Mouse (Mus musculus): ENCODE results near the gene Btbd10. TPM values are rescaled to one million over a fixed set of nuclear protein-coding genes. Genes with fewer than 3 reads are reported as not detected.

Btbd10 gene
- total RNA-seq, 2 experiments from 2014 or later = 6.4 to 8.1 TPM

GRCm38 (mm10) chr7:113349089-113349488 is 20.1 kb downstream of the Btbd10 start:
- intact Hi-C loops (cut with DNase I) = no loop called here
- Histone ChIP-seq H3K27ac (no peak overlapping the region), H3K4me3 (no peak overlapping the region)
- TF ChIP-seq CTCF (IDR thresholded peaks at IDR 0.05) = no peak
- DNase-seq = no peak

DNA sequence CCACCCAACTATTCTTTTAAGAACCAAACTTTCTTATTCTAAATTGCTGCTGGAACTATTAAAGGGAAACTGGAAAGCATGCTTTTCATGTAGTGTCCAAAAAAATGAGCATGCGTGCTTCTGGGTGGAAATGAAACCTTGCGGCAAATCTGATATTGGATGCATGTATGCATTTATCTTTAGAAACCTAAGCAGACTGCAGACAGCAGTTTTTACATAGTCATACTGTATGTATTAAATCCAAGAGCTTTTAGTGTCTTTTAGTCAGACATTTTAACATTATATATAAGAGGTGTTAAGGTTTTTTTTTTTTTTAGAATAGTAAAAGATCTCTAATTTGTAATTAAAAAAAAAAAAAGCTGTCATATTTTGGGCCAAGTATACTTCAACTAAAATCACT is 21.5 kb downstream of the Btbd10 start:
- Histone ChIP-seq H3K4me3 (no peak overlapping the region), H3K27ac (no peak overlapping the region)
- intact Hi-C loops (cut with DNase I) = no loop called here
- TF ChIP-seq CTCF (IDR thresholded peaks at IDR 0.05) = no peak
- DNase-seq = no peak

DNA sequence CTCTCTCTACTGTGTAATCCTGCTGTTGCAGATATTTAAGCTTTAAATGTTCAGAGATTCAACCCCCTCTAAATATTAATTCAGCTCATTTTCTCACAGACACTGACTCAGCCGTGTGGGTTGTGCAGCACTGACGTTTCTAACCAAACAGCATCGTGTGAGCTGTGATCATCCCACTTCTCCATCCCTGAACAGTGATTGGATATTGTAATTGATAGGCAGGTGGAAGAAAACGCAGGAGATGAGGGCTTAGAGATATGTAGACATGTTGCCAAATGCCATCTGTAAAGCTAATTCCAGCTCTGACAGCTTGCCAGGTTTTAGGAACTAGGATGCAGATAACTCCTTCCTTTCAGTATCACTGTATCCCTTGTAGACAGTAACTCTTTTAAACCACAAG is 21.9 kb downstream of the Btbd10 start:
- no peak for TF ChIP-seq CTCF (IDR thresholded peaks at IDR 0.05)
- peak; percentile 14 for DNase-seq
- intact Hi-C loops (cut with DNase I) = no loop called here
- Histone ChIP-seq H3K4me3 (no peak overlapping the region), H3K27ac (no peak overlapping the region)

GRCm38 (mm10) chr7:113335250-113335649 is 33.9 kb downstream of the Btbd10 start:
- DNase-seq = no peak
- H3K27ac ChIP-seq = no peak overlapping the region
- H3K4me3 ChIP-seq = no peak overlapping the region
- intact Hi-C loops (cut with DNase I) = no loop called here
- TF ChIP-seq CTCF (IDR thresholded peaks at IDR 0.05) = no peak

GRCm38 (mm10) chr7:113334036-113334435 is 35.2 kb downstream of the Btbd10 start:
- intact Hi-C loops (cut with DNase I) = no loop called here

DNA sequence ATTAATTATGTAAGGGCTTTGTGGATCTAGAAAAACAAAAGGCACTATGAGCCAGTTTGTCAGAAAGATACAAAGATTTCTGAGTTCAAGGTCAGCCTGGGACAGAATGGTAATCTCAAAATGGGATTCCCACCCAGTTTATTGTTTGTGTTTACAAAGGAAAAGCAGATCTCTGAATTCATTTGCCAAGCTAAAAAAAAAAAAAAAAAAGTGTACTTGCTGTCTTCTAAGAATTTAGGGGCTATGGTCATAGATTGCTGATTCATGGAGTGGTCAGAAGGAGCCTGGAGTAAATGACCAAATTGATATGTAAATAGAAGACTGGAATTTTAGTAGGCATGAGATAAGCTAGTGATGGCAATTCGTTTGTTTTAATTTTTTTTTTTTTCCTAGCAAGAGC is 49.1 kb downstream of the Btbd10 start:
- no peak for TF ChIP-seq CTCF (IDR thresholded peaks at IDR 0.05)
- Histone ChIP-seq H3K27ac (no peak overlapping the region), H3K4me3 (no peak overlapping the region)
- no peak for DNase-seq
- intact Hi-C loops (cut with DNase I) = no loop called here

More at GRCm38 (mm10) chr7:113334036-113334435, 35.2 kb downstream of the Btbd10 start:
- H3K4me3 ChIP-seq = no peak overlapping the region
- no peak for TF ChIP-seq CTCF (IDR thresholded peaks at IDR 0.05)
- DNase-seq = no peak
- no peak overlapping the region for H3K27ac ChIP-seq

GRCm38 (mm10) chr7:113311784-113312183 is 57.4 kb downstream of the Btbd10 start:
- TF ChIP-seq CTCF (IDR thresholded peaks at IDR 0.05) = peak; percentile 70
- H3K4me3 ChIP-seq = no peak overlapping the region
- peak; percentile 32 for DNase-seq
- intact Hi-C loops (cut with DNase I) = loop anchor here (2.0 kb wide), 1 partner anchor 169 kb away; no protein-coding TSS in a partner anchor
- no peak overlapping the region for H3K27ac ChIP-seq

- no peak for DNase-seq
- no peak overlapping the region for H3K27ac ChIP-seq
- no peak for TF ChIP-seq CTCF (IDR thresholded peaks at IDR 0.05)
- H3K4me3 ChIP-seq = no peak overlapping the region
- intact Hi-C loops (cut with DNase I) = no loop called here
Observed at GRCm38 (mm10) chr7:113310136-113310535, 59.1 kb downstream of the Btbd10 start.

GRCm38 (mm10) chr7:113297813-113298212 is 71.4 kb downstream of the Btbd10 start:
- Histone ChIP-seq H3K27ac (no peak overlapping the region), H3K4me3 (no peak overlapping the region)
- no peak for TF ChIP-seq CTCF (IDR thresholded peaks at IDR 0.05)
- intact Hi-C loops (cut with DNase I) = no loop called here
- no peak for DNase-seq

DNA sequence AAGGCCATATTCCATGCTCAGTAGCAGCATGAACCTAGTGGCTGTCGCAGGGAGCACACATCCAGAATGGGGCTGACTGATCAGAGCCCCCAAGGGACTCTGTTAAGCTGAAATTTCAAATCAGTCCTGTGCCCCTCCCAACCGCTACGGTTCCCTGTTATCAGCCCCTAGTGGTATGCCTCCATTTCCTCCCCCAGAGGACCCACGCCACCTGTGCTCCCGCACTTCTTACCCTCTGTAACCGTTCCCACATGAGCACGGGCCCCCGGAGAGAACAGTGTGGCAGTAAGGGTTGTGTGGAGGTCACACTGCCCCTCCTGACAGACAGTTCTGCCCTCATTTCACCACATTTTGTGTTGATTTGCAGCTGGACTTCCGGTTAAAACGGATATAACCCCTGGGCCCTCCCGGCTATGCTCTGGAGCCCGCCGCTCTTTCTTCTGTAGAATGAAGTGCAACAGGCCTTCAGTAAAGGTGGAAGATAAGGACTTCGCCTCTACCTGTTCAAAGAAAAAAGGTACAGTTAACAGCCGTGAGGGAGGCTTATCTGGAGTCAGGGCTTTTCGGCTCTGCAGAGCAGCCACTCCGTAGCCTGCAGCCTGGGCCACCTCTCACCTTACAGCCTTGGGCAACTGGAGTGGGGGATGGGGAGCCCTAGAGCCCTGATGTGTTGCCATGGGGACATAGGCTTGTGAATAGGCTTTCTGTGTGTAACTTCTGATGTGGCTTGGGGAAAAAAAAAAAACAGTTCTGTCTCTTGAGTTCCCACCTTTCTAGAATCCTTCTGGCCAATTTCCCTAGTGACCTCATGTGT is 73.9 kb downstream of the Btbd10 start:
- intact Hi-C loops (cut with DNase I) = no loop called here
- no peak overlapping the region for H3K27ac ChIP-seq

DNA sequence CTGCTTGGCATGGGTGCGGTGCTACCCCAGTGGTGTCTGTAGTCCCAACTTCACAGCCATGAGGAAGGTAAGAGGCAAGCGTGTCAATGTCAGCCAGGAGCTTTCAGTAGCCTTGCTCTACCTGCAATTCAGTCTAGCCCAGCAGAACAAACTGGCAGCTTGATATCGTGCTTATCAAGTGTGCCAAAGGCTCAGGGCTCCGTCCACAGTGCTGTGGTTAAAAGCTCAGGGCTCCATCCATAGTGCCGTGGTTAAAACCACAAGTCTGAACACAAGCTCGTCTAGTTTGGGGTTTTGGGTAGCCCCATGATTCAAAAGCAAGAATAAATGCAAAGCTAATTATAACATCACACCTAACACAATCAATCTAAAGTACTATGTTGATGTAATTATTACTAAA is 74.6 kb downstream of the Btbd10 start:
- intact Hi-C loops (cut with DNase I) = no loop called here
- no peak for TF ChIP-seq CTCF (IDR thresholded peaks at IDR 0.05)
- Histone ChIP-seq H3K4me3 (no peak overlapping the region), H3K27ac (no peak overlapping the region)
- no peak for DNase-seq

More for the DNA sequence above, 73.9 kb downstream of the Btbd10 start:
- no peak overlapping the region for H3K4me3 ChIP-seq
- peak; percentile 45 for DNase-seq
- TF ChIP-seq CTCF (IDR thresholded peaks at IDR 0.05) = no peak

DNA sequence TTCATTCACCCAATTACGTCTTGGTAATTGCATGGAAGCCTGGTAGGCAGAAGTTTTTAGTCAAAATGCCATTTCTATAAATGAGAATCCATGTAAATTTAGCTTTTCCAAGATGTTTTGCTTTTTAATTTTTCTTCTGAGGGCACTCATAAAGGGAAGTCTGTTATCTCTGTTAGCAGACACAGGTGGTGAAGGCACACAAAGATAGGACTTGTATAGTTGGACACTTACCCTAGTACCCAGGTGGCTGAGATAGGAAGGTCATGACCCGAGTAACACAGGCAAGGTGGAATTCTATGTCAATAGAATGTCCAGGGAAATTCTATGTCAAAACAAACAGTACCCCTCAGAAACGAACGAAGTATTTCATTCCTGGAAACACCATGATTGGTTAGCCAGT is 77.0 kb downstream of the Btbd10 start:
- intact Hi-C loops (cut with DNase I) = no loop called here
- Histone ChIP-seq H3K4me3 (no peak overlapping the region), H3K27ac (no peak overlapping the region)
- DNase-seq = no peak
- TF ChIP-seq CTCF (IDR thresholded peaks at IDR 0.05) = no peak

DNA sequence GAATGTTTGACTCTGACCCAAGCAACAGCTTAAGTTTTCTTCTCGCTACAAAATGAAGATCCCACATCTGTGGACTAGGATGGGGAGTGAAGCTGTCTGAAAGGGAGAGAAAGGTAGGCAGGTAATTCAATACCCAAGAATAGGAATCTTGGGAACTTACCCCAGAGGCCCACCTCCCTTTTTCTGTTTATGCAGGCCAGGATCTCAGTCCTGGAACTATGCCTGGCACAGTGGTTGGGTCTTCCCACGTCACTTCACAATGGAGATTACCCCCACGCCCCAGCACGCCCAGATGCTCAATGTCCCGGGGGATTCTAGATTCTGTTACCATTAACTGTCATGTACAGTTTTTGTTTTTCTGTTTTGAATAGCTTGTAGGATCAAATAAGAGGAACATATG is 77.5 kb downstream of the Btbd10 start:
- H3K4me3 ChIP-seq = no peak overlapping the region
- DNase-seq = no peak
- intact Hi-C loops (cut with DNase I) = no loop called here
- H3K27ac ChIP-seq = no peak overlapping the region
- TF ChIP-seq CTCF (IDR thresholded peaks at IDR 0.05) = no peak

GRCm38 (mm10) chr7:113289211-113289610 is 80.0 kb downstream of the Btbd10 start:
- intact Hi-C loops (cut with DNase I) = no loop called here
- no peak overlapping the region for H3K27ac ChIP-seq
- no peak for TF ChIP-seq CTCF (IDR thresholded peaks at IDR 0.05)
- no peak for DNase-seq
- no peak overlapping the region for H3K4me3 ChIP-seq

Measured in gastrocnemius, adult 2 months (tissue).